Mouse (Mus musculus): ENCODE data around the gene Gm38392.

Gene Gm38392

DNA sequence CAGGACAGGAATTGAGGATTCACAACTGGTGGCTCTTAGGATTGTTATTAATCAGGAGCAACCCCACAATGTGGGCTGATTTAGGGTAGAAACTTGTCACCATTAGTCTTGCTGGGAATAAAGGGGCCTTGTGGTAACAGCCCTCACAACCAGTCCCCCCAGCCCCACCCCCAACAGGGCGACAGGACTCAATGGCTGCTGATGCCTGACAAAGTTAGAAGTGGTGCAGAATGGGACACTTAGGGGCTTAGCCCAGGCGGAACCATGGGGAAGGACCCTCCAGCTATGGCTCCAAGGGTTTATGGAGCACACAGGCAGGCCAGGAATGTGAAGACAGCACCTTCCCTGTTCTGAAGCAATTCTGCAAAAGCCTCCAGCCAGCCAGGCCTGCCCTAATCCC is 51.4 kb downstream of the Gm38392 start:
- DNase-seq (ENCODE audit: low spot score in 2 of 2) = peak in 1 of 2 experiments; percentile 7

DNA sequence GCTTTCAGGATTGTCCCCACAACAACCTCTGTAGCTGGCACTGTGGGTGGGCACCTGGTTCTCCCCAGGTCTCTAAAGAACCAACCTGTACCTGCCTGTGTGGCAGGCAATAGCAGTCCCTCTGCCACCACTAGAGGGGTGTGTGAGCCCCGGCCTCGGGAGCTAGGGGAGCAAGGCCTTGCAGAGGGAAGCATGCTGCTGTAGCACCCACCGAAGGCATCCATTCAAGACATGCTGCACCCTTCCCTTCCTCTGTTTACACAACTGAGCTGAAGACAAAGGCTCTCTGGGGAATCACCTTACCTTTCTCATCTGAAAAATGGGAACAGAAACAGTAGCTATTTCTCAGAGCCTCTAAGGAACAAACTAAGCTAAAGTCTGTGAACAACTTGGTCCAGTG is 51.8 kb downstream of the Gm38392 start:
- DNase-seq (ENCODE audit: low spot score in 2 of 2) = peak in 1 of 2 experiments; percentile 12

DNA sequence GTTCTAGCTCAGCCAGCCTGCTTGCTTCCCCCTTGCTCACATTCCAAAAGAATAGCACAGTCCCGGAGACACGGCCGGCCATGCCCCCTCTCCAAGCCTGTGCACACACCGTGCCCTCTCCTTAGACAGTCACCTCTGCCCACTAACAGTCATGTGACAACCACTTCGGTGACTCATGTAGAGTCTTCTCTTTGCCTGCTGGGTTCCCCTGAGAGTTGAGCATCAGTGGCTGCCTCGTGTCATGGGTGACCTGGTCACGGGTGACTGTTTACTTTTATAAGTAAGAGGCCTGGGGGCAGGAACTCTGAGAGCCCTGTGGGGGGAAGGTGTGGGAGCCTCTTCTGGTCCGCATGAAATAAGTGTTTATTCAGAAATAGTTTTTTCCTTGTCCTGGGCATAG is 53.0 kb downstream of the Gm38392 start:
- no peak for DNase-seq (ENCODE audit: low spot score in 2 of 2)

DNA sequence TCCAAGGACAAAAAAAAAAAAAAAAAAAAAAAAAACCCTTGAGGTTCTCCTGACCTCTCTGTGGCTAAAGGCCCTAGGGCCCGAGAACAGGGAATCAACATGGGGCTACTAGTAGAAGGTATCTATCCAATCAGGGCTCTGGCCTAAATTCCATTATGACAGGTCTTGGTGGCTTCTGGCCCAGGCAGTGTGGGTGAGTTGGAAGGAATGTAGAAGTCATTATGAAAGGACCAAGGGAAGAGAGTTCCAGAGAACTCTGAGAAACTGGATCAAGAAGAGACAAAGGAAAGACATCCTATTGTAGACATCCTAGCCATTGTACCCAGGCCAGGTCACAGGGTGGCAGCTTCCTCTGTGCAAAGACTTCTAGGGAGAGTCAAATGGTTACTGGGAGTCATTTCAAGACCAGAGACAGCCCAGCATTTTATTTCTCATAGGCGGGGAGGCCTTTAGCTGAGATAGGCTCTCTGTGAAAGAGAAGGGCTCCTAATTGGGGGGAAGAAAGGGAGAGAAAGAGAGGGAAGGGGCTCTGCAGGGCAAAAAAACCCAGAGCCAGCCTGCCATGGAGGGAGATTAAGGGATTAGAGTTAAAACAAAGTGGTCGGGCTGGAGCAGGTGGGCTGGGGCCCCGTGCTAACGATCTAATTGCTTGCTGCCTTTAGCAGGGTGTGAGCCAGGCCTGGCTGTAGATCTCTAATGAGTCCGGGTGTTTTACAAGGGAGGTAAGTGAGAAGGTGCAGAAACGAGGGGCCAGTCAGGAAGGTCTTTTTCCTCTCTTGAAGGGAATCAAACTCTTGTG is 54.0 kb downstream of the Gm38392 start:
- no peak for DNase-seq (ENCODE audit: low spot score in 2 of 2)

DNA sequence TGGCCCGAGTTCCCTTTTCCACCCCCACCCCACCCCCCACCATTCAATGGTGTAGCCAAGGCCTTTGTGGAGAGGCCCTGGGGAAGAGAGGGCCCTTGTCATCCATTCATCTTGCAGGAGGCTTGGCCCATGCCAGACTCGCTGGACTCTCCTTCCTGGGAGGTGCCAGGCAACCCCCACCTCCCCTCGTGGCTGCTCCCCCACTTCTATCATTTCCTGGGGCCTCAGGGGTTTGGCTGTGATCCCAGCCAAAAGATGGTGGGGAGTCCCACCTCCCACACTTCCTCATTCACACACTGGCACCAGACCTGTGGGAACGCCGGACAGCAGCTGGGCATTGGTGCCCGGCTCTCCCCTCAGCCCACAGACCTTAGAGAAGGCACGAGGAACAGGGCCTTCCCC is 54.7 kb downstream of the Gm38392 start:
- DNase-seq (ENCODE audit: low spot score in 2 of 2) = peak; percentile 74 to 86

DNA sequence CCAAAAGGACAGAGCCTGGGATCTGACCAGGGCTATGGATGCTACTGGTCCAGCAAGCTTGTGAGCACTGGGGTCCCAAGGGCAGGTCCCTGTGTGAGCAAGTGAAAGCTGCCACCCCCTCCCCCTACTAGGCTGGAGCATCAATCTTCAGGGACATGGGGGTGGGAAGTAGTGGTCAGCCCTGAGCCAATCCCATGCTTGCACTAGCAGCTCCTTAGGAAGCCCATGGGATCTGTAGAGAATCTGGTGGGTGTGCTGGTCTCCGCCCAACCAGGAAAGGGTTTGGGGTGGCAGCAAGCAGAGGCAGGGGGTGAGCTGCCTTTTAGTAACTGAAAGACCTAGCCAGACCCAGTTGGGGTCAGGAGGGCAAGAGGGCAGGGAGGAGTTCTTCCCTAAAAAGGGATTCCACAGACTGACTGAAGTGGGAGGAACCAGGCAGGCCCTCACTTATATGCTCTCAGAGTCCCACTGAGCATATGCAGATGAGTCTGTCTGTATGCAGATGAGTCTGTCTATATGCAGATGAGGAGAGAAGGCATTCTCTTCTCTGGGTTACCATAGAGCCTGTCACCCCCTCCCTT is 55.9 kb downstream of the Gm38392 start:
- peak; percentile 67 to 77 for DNase-seq (ENCODE audit: low spot score in 2 of 2)

DNA sequence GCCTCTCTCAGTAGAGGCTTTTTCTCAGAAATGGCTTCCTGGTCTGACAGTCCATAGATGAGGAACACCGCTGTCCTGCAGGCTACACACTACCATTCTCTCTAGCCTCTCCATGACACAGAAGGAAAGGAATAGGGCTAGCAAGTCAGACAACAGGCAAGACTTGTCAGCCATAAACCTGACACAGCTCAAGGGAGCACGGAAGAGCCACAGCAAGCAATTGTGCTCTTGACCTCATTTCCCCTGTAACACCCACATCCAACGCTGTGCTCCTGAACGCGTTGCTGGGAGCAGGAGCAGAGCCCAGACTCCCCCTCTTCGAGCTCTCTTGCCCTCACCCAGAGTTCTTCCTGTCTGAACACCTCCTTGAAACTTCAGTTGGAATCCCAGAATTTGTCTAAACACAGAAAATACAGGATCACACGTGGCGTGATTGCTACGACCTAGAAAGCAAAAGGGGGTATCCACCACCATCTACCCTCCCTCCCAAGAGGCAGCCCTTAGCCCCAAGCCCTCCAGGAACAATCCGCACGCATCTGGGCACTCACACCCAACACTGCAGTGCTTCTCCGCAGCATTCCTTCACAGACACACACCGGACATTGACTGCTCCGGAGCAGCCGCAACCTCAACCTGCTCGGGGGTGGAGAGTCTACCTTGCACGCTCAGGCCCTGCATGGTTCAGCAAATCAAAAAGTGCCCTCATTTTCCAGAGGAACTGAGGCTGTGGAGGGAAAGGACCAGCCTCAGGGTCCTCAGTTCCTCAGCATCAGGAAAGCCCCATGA is 56.6 kb downstream of the Gm38392 start:
- DNase-seq (ENCODE audit: low spot score in 2 of 2) = no peak

DNA sequence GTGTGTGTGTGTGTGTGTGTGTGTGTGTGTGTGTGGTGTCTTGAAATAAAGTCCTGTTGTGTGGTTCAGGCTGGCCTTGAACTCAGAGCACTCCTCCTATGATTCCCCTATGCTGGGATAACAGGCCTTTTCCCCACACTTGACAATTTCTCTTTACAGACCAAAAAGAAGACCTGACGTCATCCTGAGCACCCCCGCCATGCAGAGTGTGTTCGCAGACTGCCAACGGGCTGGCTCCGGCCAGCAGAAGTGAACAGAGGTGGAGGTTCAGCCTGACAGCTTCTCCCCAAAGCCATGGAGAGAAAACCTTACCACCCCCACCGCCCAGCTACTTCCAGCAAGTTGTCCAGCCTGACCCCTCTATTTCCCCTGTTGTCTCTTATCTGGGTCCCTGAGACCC is 57.5 kb downstream of the Gm38392 start:
- no peak for DNase-seq (ENCODE audit: low spot score in 2 of 2)

DNA sequence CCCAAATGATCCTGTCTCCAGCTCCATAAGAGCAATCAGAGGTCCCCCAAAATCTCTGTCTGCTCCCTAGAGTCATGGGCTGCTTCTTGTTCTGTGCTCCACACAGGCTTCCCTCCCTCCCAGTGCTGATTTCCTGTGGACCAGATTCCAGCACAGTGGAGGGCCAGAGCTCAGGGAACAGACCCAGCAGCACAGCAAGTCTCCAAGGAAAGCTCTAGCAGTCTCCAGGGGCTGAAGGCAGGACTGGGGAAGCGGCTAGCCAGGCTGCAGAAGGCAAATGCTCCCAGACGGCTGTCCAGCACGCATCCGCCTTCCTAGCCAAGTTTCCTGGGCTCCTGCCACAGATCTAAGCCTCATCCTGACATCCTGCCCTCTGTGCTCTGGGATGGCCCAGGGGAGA is 58.1 kb downstream of the Gm38392 start:
- DNase-seq (ENCODE audit: low spot score in 2 of 2) = no peak

DNA sequence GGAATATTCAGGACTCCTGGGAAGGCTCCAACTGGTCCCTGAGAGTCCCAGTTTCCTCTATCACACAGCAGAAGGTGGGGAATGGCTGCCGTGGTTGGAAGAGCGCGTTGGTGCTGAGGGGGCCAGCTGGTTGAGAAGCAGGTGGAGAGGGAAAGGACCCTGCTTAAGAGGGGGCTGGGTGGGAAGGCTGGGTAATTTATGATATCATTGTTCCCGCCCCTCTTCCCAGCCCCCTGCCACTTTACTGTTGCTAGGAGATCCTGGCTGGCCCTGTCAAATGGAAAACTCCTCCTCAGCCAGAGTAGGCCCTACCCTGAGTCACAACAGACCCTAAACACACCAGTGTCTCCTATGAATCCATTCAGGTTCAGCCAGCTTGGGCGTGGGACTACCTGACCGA is 59.0 kb downstream of the Gm38392 start:
- peak in 1 of 2 experiments; percentile 23 for DNase-seq (ENCODE audit: low spot score in 2 of 2)

DNA sequence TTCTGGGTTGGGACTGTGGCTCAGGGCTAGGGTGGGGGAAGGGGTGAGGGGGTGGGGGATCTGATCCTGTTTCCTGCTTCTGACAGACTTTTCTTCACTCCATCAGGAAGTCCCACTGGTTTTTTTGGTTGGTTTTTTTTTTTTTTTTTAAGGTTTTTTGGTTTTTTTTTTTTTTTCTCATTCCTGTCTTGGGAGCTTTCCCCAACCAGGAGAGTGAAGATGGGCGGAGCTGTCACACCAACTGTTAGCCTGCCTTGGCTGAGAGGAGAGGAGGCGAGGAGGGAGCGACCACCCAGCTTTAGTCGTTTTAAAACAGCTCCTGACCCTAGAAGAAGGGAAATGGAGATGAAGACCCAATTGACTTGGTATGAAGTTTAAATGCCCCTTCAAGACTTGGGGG is 59.8 kb downstream of the Gm38392 start:
- DNase-seq (ENCODE audit: low spot score in 2 of 2) = no peak

DNA sequence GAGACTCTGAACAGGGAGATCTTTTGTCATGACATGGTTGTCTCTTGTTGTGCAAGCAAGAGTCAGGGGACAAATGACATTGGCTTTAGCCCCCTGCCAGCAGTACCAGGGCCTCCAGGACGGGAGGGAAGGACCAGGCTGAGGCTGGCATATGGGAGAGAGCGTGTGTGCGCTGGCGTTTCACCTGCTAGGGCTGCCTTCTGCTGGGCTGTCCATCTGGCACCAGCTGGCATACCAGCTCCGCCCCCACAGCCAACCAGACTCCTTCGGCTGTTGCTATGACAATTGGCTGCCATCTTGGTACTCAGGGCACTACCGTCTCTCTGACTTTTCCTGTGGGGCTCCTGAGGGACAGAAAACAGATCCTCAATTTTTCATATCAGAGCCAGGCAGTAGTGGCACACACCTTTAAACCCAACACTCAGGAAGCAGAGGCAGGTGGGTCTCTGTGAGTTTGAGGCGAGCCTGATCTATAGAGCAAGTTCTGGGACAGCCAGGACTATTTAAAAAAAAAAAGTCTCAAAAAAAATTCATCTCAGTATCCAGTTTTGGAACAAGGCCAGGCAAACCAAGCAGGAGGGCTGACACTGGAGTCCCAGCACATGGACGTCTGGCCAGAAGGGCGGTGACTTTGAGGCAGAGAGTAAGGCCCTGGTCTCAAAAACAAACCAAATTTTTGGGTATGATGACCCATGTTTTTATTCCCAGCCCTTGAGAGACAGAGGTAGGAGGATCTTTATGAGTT is 60.7 kb downstream of the Gm38392 start:
- DNase-seq (ENCODE audit: low spot score in 2 of 2) = peak in 1 of 2 experiments; percentile 61

DNA sequence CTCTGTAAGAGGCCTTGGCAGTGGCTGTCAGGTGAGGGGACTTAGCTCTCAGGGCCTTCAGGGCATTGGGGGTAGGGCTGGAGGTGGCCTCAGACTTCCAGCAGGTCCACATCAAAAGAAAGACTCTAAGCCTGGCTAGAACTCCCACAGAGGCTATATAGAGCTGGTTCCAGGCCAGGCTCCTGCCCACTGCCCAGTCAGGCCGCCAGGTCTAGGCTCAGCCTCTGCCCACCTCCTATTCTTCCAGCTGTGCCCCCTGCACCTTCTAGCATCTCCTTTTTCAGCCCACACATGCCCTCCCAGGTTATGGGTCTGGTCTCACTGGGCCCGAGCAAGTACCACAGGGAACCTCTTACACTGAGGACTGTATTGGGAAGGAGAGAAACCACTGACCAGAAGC is 62.1 kb downstream of the Gm38392 start:
- no peak for DNase-seq (ENCODE audit: low spot score in 2 of 2)

DNA sequence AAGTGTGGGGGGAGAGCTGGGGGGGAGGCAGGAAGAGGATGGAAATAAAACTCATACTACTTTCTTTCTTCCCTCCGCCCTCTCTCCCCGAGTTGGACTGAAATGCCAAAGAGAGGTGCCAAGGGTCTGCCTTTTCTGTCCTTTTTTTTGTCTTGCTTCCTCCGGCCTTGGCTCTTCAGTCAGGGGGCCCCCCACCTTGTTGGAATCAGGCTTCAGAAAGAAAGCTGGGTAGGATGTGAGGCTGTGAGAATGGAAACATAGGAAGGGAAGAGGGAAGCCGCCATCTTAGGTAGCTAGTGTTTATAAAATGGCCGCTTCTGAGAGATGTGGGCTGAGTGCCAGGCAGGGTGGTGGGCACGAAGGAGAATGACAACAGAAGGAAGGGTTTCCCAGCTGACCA is 64.6 kb downstream of the Gm38392 start:
- peak; percentile 67 to 81 for DNase-seq (ENCODE audit: low spot score in 2 of 2)

DNA sequence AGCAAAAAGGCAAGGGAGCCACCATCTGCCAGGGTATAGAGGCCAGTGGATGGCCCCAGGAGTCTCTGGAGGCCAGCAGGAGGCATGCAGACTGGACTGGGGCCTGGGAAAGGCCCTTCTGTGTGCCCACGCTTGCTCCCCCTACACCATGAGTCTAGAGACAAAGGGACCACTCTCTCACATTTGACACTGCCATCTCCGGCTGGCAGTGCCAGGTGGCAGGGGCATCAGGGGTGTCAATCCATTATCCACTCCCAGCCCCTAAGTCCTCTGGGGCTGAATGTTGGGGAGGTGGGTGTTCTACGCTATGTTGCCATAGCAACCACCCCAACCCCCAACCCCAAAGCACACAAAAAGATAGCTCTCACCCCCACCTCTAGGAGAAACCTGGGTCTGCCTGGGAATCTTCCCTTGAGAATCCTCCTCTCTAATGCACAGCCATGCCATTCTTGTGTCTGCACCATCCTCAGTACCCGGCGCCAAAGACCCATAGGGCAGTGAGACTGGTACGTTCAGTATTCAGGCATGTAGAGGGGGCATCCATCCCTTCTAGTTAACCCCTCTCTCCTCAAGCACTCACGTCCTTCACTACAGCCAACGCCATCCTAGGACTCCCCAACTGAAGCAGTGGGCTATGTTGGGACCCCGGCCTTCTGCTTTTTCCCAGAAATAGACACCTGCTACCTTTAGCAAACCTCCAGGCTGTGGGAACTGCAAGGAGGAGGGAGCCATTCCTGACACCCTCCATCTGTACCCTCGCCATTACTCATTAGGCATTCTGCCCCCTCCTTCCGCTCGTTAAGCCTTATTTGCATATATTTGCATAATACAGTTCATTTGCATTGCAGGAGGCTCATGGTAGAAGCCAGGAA is 65.3 kb downstream of the Gm38392 start:
- DNase-seq (ENCODE audit: low spot score in 2 of 2) = peak; percentile 77 to 85

DNA sequence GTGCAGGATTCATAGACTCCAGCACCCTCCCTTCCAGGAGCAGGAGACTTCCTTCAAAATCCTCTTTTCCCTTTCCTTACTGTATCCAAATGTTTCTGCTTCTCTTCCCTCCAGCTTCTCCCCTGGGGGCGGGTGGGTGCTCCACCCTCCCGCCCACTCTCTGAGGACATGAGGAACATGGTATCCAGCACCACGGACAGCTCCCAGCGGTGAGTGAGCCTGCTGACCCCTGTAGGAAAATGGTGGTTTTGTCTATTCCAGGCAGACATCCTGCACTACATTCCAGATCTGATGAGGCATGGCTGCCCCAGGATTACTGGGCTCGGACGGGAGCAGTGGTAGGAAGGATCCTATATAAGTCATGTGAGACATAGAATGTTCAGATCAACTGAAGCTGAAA is 66.2 kb downstream of the Gm38392 start:
- DNase-seq (ENCODE audit: low spot score in 2 of 2) = no peak

DNA sequence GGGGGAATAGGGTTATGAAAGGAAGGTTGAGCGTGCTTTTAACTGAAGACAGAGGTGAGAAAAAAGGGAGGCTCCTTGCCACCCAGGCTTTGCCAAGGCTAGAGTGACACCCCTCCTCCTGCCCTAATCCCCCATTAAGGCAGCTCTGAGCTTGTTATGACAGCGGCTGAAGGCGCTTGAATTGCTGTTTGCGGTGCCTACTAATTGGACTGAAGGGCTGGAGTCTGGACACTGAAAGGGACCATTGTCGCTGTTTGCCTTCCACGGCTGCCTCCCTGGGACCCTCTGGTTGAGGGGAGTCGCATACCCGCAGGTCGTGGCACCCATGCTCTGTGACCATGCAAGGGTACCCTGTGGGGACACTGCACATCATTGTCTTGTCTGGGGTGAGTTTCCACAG is 67.1 kb downstream of the Gm38392 start:
- no peak for DNase-seq (ENCODE audit: low spot score in 2 of 2)

DNA sequence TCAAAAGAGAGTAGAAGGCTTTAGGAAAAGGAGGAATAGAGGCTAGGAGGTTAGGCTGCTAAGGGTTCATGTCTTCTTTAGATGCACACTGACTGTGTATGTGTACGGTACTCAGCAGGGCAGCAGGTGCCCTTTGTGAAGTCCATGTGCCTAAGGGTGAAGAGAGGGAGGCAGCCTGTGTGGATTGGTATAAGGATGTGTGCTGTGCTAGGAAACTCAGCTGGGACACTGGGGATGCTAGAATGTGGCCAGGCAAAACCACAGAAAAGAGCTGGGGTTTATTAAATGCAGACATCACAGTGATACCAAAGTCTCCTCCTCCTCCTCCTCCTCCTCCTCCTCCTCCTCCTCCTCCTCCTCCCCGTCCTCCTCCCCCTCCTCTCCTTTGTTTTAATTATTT is 69.3 kb downstream of the Gm38392 start:
- DNase-seq (ENCODE audit: low spot score in 2 of 2) = no peak

DNA sequence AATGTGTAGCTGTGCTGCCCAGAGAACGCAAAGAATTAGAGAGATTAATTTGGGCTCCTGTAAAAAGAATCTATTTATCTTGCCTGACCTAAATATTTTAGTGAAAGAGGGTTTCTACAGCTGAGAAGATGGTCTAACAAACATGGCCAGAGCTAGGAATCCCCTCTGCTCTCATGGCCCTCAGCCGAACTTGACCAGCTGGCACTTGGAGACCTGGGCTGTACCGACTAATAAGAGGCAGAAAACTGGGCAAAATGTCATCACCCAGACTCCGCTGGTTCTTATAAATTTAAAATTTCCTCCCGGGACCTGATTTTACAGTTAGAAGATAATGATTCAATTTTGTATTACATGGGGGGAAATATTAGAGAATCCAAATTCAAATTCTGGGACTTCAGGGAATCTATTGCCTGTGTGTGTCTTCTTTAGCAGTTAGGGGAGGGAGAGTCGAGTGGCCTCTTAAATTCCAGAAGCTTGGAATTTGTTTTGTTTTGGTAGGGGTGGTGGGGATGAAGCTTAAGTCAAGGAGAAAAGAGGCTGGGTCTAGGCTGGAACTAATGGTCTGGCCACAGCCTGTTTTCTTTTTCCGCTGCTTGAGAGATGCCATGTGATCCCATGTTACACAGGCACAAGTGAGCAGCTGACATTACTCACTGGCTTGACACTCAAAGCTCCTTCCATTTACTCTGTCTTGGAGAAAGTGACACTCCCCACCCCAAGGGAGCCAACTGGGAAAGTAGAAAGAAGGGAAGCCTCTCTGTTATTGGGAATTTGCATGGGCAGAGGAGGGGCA is 70.3 kb downstream of the Gm38392 start:
- DNase-seq (ENCODE audit: low spot score in 2 of 2) = no peak

DNA sequence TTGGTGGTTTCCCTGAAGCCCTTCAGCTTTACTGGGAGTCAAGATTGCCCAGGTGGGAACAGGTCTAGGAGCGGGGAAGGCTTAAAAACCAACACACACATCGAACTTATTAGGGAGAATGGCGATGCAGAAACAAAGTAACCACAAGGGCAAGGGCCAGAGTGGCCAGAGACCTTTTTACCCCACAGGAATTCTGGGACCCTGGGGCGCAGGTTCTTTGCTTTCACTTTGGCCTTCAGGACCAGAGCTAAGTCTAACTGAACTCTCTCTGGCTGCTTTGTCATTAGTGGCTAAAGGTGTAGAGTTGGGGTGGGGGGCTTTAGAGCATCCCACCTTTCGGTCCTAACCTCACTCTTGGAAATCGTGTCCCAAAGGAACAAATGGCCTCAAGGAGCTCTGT is 70.9 kb downstream of the Gm38392 start:
- DNase-seq (ENCODE audit: low spot score in 2 of 2) = no peak
